Mouse (Mus musculus): Measurements from ENCODE around the gene Klf12.

- no peak for TF ChIP-seq POLR2A (IDR thresholded peaks at IDR 0.05; ENCODE audit: borderline replicate concordance, control insufficient read depth, low read depth, low read length)
- no peak for TF ChIP-seq CTCF (IDR thresholded peaks at IDR 0.05; ENCODE audit: control insufficient read depth, insufficient read depth, low read length)
These were observed 44.6 kb downstream of the Klf12 start for GRCm38 (mm10) chr14:100239874-100240273.
